Mouse (Mus musculus): ENCODE data around the gene Glud1. TPM values are rescaled to one million over a fixed set of nuclear protein-coding genes. Genes with fewer than 3 reads are reported as not detected.

The Glud1 gene
- polyA plus RNA-seq, 1 experiment from 2014 or later = 76.5 TPM

- Histone ChIP-seq H3K27me3 (ENCODE audit: control insufficient read depth, insufficient read depth, low read length) (no peaks in the 10 kb centered on the region), H3K9me3 (ENCODE audit: control insufficient read depth, low read depth, low read length) (no peaks in the 10 kb centered on the region), H3K4me3 (ENCODE audit: low read depth, low read length) (no peak overlapping the region), H3K4me2 (replicated peaks; ENCODE audit: low read depth, low read length) (no peak overlapping the region), H3K27ac (ENCODE audit: low read length) (no peak overlapping the region), H3K36me3 (ENCODE audit: control insufficient read depth, insufficient read depth, low read length) (peaks cover 3% of the 10 kb centered on the region; the same call in 1 of the 2 replicates), H3K4me1 (ENCODE audit: control insufficient read depth, insufficient read depth, low read length) (0 out of 2 replicates have a peak, but pooled peaks cover 2% of the 10 kb centered on the region), H3K9ac (replicated peaks; ENCODE audit: low read depth, low read length) (no peak overlapping the region)
- ATAC-seq (ENCODE audit: insufficient number of reproducible peaks, insufficient read depth, low FRiP score, low read depth) = peak; percentile 90
- 57% methylated on average over 8 of the region's 8 CpGs for WGBS
Measured at GRCm38 (mm10) chr14:34349007-34349406, 38.5 kb downstream of the Glud1 start.

- H3K9me3 ChIP-seq (ENCODE audit: control insufficient read depth, low read depth, low read length) = no peaks in the 10 kb centered on the region
- no peak overlapping the region for H3K27ac ChIP-seq (ENCODE audit: low read length)
- no peak overlapping the region for H3K9ac ChIP-seq (replicated peaks; ENCODE audit: low read depth, low read length)
- H3K4me2 ChIP-seq (replicated peaks; ENCODE audit: low read depth, low read length) = no peak overlapping the region
- no peaks in the 10 kb centered on the region for H3K36me3 ChIP-seq (ENCODE audit: control insufficient read depth, insufficient read depth, low read length)
- WGBS = 58% methylated on average over 3 of the region's 3 CpGs
- H3K4me3 ChIP-seq (ENCODE audit: low read depth, low read length) = no peak overlapping the region
- H3K27me3 ChIP-seq (ENCODE audit: control insufficient read depth, insufficient read depth, low read length) = no peaks in the 10 kb centered on the region
- 0 out of 2 replicates have a peak, but pooled peaks cover 2% of the 10 kb centered on the region for H3K4me1 ChIP-seq (ENCODE audit: control insufficient read depth, insufficient read depth, low read length)
- ATAC-seq (ENCODE audit: insufficient number of reproducible peaks, insufficient read depth, low FRiP score, low read depth) = no peak
Measured at GRCm38 (mm10) chr14:34351660-34352059, 41.1 kb downstream of the Glud1 start.

GRCm38 (mm10) chr14:34352523-34352922, 42.0 kb downstream of the Glud1 start:
- Histone ChIP-seq H3K4me1 (ENCODE audit: control insufficient read depth, insufficient read depth, low read length) (0 out of 2 replicates have a peak, but pooled peaks cover 2% of the 10 kb centered on the region), H3K36me3 (ENCODE audit: control insufficient read depth, insufficient read depth, low read length) (no peaks in the 10 kb centered on the region), H3K4me2 (replicated peaks; ENCODE audit: low read depth, low read length) (no peak overlapping the region), H3K9ac (replicated peaks; ENCODE audit: low read depth, low read length) (no peak overlapping the region), H3K27me3 (ENCODE audit: control insufficient read depth, insufficient read depth, low read length) (no peaks in the 10 kb centered on the region), H3K9me3 (ENCODE audit: control insufficient read depth, low read depth, low read length) (no peaks in the 10 kb centered on the region), H3K27ac (ENCODE audit: low read length) (no peak overlapping the region), H3K4me3 (ENCODE audit: low read depth, low read length) (no peak overlapping the region)
- 59% methylated on average over 6 of the region's 6 CpGs for WGBS
- ATAC-seq (ENCODE audit: insufficient number of reproducible peaks, insufficient read depth, low FRiP score, low read depth) = no peak

DNA sequence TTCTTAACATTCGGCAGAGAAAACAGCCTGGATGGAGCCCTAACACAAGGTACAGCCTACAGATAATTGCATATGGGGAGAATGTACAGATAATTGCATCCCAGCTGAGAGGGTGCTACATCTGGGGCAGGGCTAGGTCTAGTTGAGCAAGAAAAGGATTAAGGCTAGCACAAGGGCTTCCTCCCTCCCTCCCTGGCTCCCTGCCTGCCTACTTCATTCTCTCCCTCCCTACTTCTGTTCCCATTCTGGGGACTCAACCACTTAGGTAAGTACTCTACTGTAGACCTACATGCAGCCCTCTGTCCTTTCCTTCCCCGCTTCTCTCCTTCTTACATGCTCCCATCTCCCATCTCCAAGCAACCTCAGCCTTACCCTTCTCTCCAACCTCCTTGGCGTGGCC, 42.8 kb downstream of the Glud1 start:
- no peaks in the 10 kb centered on the region for H3K27me3 ChIP-seq (ENCODE audit: control insufficient read depth, insufficient read depth, low read length)
- H3K4me2 ChIP-seq (replicated peaks; ENCODE audit: low read depth, low read length) = no peak overlapping the region
- no peak overlapping the region for H3K4me3 ChIP-seq (ENCODE audit: low read depth, low read length)
- no peaks in the 10 kb centered on the region for H3K9me3 ChIP-seq (ENCODE audit: control insufficient read depth, low read depth, low read length)
- 0 out of 2 replicates have a peak, but pooled peaks cover 2% of the 10 kb centered on the region for H3K4me1 ChIP-seq (ENCODE audit: control insufficient read depth, insufficient read depth, low read length)
- 90% methylated on average over 3 of the region's 3 CpGs for WGBS
- no peak overlapping the region for H3K9ac ChIP-seq (replicated peaks; ENCODE audit: low read depth, low read length)
- H3K36me3 ChIP-seq (ENCODE audit: control insufficient read depth, insufficient read depth, low read length) = no peaks in the 10 kb centered on the region
- ATAC-seq (ENCODE audit: insufficient number of reproducible peaks, insufficient read depth, low FRiP score, low read depth) = no peak
- no peak overlapping the region for H3K27ac ChIP-seq (ENCODE audit: low read length)

- 83% methylated on average over 4 of the region's 4 CpGs for WGBS
- Histone ChIP-seq H3K27me3 (ENCODE audit: control insufficient read depth, insufficient read depth, low read length) (no peaks in the 10 kb centered on the region), H3K36me3 (ENCODE audit: control insufficient read depth, insufficient read depth, low read length) (no peaks in the 10 kb centered on the region), H3K4me3 (ENCODE audit: low read depth, low read length) (no peak overlapping the region), H3K4me2 (replicated peaks; ENCODE audit: low read depth, low read length) (no peak overlapping the region), H3K27ac (ENCODE audit: low read length) (no peak overlapping the region), H3K9me3 (ENCODE audit: control insufficient read depth, low read depth, low read length) (no peaks in the 10 kb centered on the region), H3K9ac (replicated peaks; ENCODE audit: low read depth, low read length) (no peak overlapping the region), H3K4me1 (ENCODE audit: control insufficient read depth, insufficient read depth, low read length) (0 out of 2 replicates have a peak, but pooled peaks cover 2% of the 10 kb centered on the region)
- no peak for ATAC-seq (ENCODE audit: insufficient number of reproducible peaks, insufficient read depth, low FRiP score, low read depth)
Measured at GRCm38 (mm10) chr14:34354456-34354855, 43.9 kb downstream of the Glud1 start.

- Histone ChIP-seq H3K27me3 (ENCODE audit: control insufficient read depth, insufficient read depth, low read length) (no peaks in the 10 kb centered on the region), H3K27ac (ENCODE audit: low read length) (no peak within 1 kb of the TSS), H3K36me3 (ENCODE audit: control insufficient read depth, insufficient read depth, low read length) (no peaks in the 10 kb centered on the region), H3K9ac (replicated peaks; ENCODE audit: low read depth, low read length) (no peak within 1 kb of the TSS), H3K4me2 (replicated peaks; ENCODE audit: low read depth, low read length) (no peak within 1 kb of the TSS), H3K4me3 (ENCODE audit: low read depth, low read length) (no peak within 1 kb of the TSS), H3K4me1 (ENCODE audit: control insufficient read depth, insufficient read depth, low read length) (0 out of 2 replicates have a peak, but pooled peaks cover 2% of the 10 kb centered on the region), H3K9me3 (ENCODE audit: control insufficient read depth, low read depth, low read length) (no peaks in the 10 kb centered on the region)
- ATAC-seq (ENCODE audit: insufficient number of reproducible peaks, insufficient read depth, low FRiP score, low read depth) = 0 out of 2 replicates have a peak, but pooled peaks have one; percentile 15
- 69% methylated on average over 6 of the region's 6 CpGs for WGBS
Measured at GRCm38 (mm10) chr14:34355301-34355700, 44.8 kb downstream of the Glud1 start, which contains the start of gene Fam25c. Fam25c (minus strand) TSS chr14:34355433.

GRCm38 (mm10) chr14:34357671-34358455, 47.3 kb downstream of the Glud1 start:
- Histone ChIP-seq H3K27ac (ENCODE audit: low read length) (no peak overlapping the region), H3K4me1 (ENCODE audit: control insufficient read depth, insufficient read depth, low read length) (no peaks in the 10 kb centered on the region), H3K4me2 (replicated peaks; ENCODE audit: low read depth, low read length) (no peak overlapping the region), H3K4me3 (ENCODE audit: low read depth, low read length) (no peak overlapping the region), H3K27me3 (ENCODE audit: control insufficient read depth, insufficient read depth, low read length) (no peaks in the 10 kb centered on the region), H3K9ac (replicated peaks; ENCODE audit: low read depth, low read length) (no peak overlapping the region), H3K36me3 (ENCODE audit: control insufficient read depth, insufficient read depth, low read length) (no peaks in the 10 kb centered on the region), H3K9me3 (ENCODE audit: control insufficient read depth, low read depth, low read length) (no peaks in the 10 kb centered on the region)
- no peak for ATAC-seq (ENCODE audit: insufficient number of reproducible peaks, insufficient read depth, low FRiP score, low read depth)
- WGBS = 65% methylated on average over 7 of the region's 7 CpGs

DNA sequence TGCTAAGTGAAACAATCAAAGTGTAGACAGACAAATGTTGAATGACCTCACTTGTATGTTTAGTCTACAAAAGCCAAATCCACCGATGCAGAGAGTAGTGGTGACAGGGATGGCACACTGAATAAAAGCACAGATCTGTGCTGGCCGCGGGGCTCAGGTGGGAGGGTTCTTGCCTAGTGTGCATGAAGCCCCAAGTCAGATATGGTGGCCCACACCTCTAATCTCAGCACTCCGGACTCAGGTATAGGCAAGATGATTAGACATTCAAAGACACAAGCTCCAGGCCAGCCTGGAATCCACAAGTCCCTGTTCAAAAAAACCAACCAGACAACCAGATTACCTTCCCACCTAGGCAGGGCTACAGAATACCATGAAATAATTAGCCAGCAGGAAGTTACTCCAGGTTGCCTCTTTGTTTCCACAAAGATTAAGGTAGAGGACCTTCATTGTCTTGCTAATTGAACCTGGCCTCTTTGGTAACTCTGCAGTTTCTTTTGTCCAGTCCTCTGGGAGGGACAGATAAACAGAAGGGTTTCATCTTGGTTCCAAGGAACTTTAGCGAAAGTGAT, 49.2 kb downstream of the Glud1 start:
- Histone ChIP-seq H3K9me3 (ENCODE audit: control insufficient read depth, low read depth, low read length) (no peaks in the 10 kb centered on the region), H3K9ac (replicated peaks; ENCODE audit: low read depth, low read length) (no peak overlapping the region), H3K4me3 (ENCODE audit: low read depth, low read length) (no peak overlapping the region), H3K27ac (ENCODE audit: low read length) (peak overlapping the region; percentile 27; the same call in 1 of the 2 replicates), H3K4me2 (replicated peaks; ENCODE audit: low read depth, low read length) (no peak overlapping the region), H3K27me3 (ENCODE audit: control insufficient read depth, insufficient read depth, low read length) (no peaks in the 10 kb centered on the region), H3K36me3 (ENCODE audit: control insufficient read depth, insufficient read depth, low read length) (no peaks in the 10 kb centered on the region), H3K4me1 (ENCODE audit: control insufficient read depth, insufficient read depth, low read length) (no peaks in the 10 kb centered on the region)
- no peak for ATAC-seq (ENCODE audit: insufficient number of reproducible peaks, insufficient read depth, low FRiP score, low read depth)
- 40% methylated on average over 5 of the region's 5 CpGs for WGBS

Measured in stomach, embryonic 14.5 days (tissue).